Mouse (Mus musculus): Measurements from ENCODE around the gene Tecpr1. TPM values are rescaled to one million over a fixed set of nuclear protein-coding genes. Genes with fewer than 3 reads are reported as not detected.

Gene Tecpr1
- 10 to 100 TPM; 13.9 to 17.8 TPM for total RNA-seq (2021)
- long read RNA-seq, experiment 1, full-length matches to known transcripts = 20 of 28 reads
- long read RNA-seq, experiment 1, partial matches to known transcripts = 3 of 28 reads
- long read RNA-seq, experiment 1, other reads (novel, unspliced or antisense) = 5 of 28 reads
- long read RNA-seq, experiment 2, full-length matches to known transcripts = 36 of 45 reads
- long read RNA-seq, experiment 2, partial matches to known transcripts = 4 of 45 reads
- long read RNA-seq, experiment 2, other reads (novel, unspliced or antisense) = 5 of 45 reads

GRCm38 (mm10) chr5:144223503-144223862 lies at the start of gene Tecpr1:
TSS of gene Tecpr1 (minus strand) at chr5:144223615.
- intact Hi-C loops (cut with DNase I; ENCODE audit: low total_unique reads) = no loop called here
- DNase-seq = peak; percentile 95

GRCm38 (mm10) chr5:144271772-144272171 lies 48.4 kb upstream of the Tecpr1 start:
- intact Hi-C loops (cut with DNase I; ENCODE audit: low total_unique reads) = no loop called here

GRCm38 (mm10) chr5:144271118-144271517 lies 47.7 kb upstream of the Tecpr1 start:
- no peak for DNase-seq
- intact Hi-C loops (cut with DNase I; ENCODE audit: low total_unique reads) = no loop called here

More at GRCm38 (mm10) chr5:144271772-144272171, 48.4 kb upstream of the Tecpr1 start:
- DNase-seq = no peak

GRCm38 (mm10) chr5:144270420-144270819 lies 47.0 kb upstream of the Tecpr1 start:
- DNase-seq = no peak
- intact Hi-C loops (cut with DNase I; ENCODE audit: low total_unique reads) = no loop called here

GRCm38 (mm10) chr5:144269926-144270325 lies 46.5 kb upstream of the Tecpr1 start:
- intact Hi-C loops (cut with DNase I; ENCODE audit: low total_unique reads) = no loop called here
- no peak for DNase-seq

GRCm38 (mm10) chr5:144267535-144268241 lies 44.3 kb upstream of the Tecpr1 start:
- peak; percentile 48 for DNase-seq
- intact Hi-C loops (cut with DNase I; ENCODE audit: low total_unique reads) = no loop called here

- no peak for DNase-seq
Measured at GRCm38 (mm10) chr5:144263496-144263895, 40.1 kb upstream of the Tecpr1 start.

GRCm38 (mm10) chr5:144263082-144263481 lies 39.7 kb upstream of the Tecpr1 start:
- DNase-seq = no peak
- intact Hi-C loops (cut with DNase I; ENCODE audit: low total_unique reads) = no loop called here

More at GRCm38 (mm10) chr5:144263496-144263895, 40.1 kb upstream of the Tecpr1 start:
- intact Hi-C loops (cut with DNase I; ENCODE audit: low total_unique reads) = no loop called here

GRCm38 (mm10) chr5:144261829-144262228 lies 38.4 kb upstream of the Tecpr1 start:
- DNase-seq = no peak
- intact Hi-C loops (cut with DNase I; ENCODE audit: low total_unique reads) = no loop called here

- no peak for DNase-seq
- intact Hi-C loops (cut with DNase I; ENCODE audit: low total_unique reads) = no loop called here
Measured at GRCm38 (mm10) chr5:144261309-144261708, 37.9 kb upstream of the Tecpr1 start.

- no peak for DNase-seq
- intact Hi-C loops (cut with DNase I; ENCODE audit: low total_unique reads) = no loop called here
Measured at GRCm38 (mm10) chr5:144260464-144260863, 37.0 kb upstream of the Tecpr1 start.

- intact Hi-C loops (cut with DNase I; ENCODE audit: low total_unique reads) = no loop called here
- DNase-seq = no peak
Measured at GRCm38 (mm10) chr5:144259228-144259627, 35.8 kb upstream of the Tecpr1 start.

GRCm38 (mm10) chr5:144258687-144259086 lies 35.3 kb upstream of the Tecpr1 start:
- no peak for DNase-seq
- intact Hi-C loops (cut with DNase I; ENCODE audit: low total_unique reads) = no loop called here

GRCm38 (mm10) chr5:144258131-144258611 lies 34.8 kb upstream of the Tecpr1 start:
- intact Hi-C loops (cut with DNase I; ENCODE audit: low total_unique reads) = no loop called here
- DNase-seq = peak; percentile 59

GRCm38 (mm10) chr5:144257451-144258110 lies 34.2 kb upstream of the Tecpr1 start:
- no peak for DNase-seq
- intact Hi-C loops (cut with DNase I; ENCODE audit: low total_unique reads) = no loop called here

- no peak for DNase-seq
- intact Hi-C loops (cut with DNase I; ENCODE audit: low total_unique reads) = no loop called here
Measured at GRCm38 (mm10) chr5:144256888-144257287, 33.5 kb upstream of the Tecpr1 start.

- intact Hi-C loops (cut with DNase I; ENCODE audit: low total_unique reads) = no loop called here
- no peak for DNase-seq
Measured at GRCm38 (mm10) chr5:144256541-144256870, 33.1 kb upstream of the Tecpr1 start.

GRCm38 (mm10) chr5:144255632-144256540 lies 32.5 kb upstream of the Tecpr1 start:
- intact Hi-C loops (cut with DNase I; ENCODE audit: low total_unique reads) = no loop called here
- DNase-seq = peak; percentile 50

GRCm38 (mm10) chr5:144254811-144255631 lies 31.6 kb upstream of the Tecpr1 start:
- peak; percentile 86 for DNase-seq
- intact Hi-C loops (cut with DNase I; ENCODE audit: low total_unique reads) = no loop called here

Data from gastrocnemius, postnatal 14 days (tissue).